Mouse (Mus musculus): ENCODE results near the gene Specc1. TPM values are rescaled to one million over a fixed set of nuclear protein-coding genes. Genes with fewer than 3 reads are reported as not detected.

Specc1 gene
- polyA plus RNA-seq, 1 experiment from 2014 or later: 12.0 TPM

DNA sequence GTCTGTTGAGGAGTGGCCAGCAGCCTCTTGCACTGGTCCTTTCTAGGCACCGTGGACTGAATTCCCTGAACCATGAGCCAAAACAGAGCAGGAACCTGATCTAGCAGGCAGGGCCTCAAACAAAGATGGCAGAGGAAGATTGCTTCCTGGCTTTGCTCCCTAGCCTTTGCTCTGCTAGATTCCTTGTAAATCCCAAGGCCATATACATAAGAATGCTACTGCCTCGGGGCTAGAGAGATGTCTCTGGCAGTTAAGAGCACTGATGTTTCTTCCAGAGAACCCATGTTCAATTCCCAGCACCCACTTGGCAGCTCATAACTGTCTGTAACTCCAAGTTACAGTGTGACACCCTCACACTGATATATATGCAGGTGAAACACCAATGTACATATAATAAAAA, 83.6 kb downstream of the Specc1 start:
- no peak overlapping the region for H3K4me3 ChIP-seq (ENCODE audit: low read depth, low read length)
- H3K4me2 ChIP-seq (ENCODE audit: low read depth): no peak overlapping the region
- WGBS: 60% methylated on average over 2 of the region's 2 CpGs
- no peaks in the 10 kb centered on the region for H3K27me3 ChIP-seq (ENCODE audit: control insufficient read depth, insufficient read depth, low read length)
- no peaks in the 10 kb centered on the region for H3K36me3 ChIP-seq (ENCODE audit: control insufficient read depth, insufficient read depth, low read length)
- DNase-seq (ENCODE audit: low spot score) (no peak), ATAC-seq (ENCODE audit: insufficient read depth, low FRiP score, low TSS enrichment) (no peak)
- no peak overlapping the region for H3K27ac ChIP-seq (ENCODE audit: low read depth, low read length)
- no peaks in the 10 kb centered on the region for H3K4me1 ChIP-seq (ENCODE audit: control insufficient read depth, insufficient read depth, low read length)
- H3K9ac ChIP-seq (ENCODE audit: low read length): no peak overlapping the region
- H3K9me3 ChIP-seq (ENCODE audit: control insufficient read depth, low read length): no peaks in the 10 kb centered on the region

GRCm38 (mm10) chr11:62044627-62045026, 88.1 kb downstream of the Specc1 start:
- H3K9me3 ChIP-seq (ENCODE audit: control insufficient read depth, low read length): no peaks in the 10 kb centered on the region
- DNase-seq (ENCODE audit: low spot score): peak; percentile 17
- no peaks in the 10 kb centered on the region for H3K4me1 ChIP-seq (ENCODE audit: control insufficient read depth, insufficient read depth, low read length)
- H3K9ac ChIP-seq (ENCODE audit: low read length): no peak overlapping the region
- no peaks in the 10 kb centered on the region for H3K27me3 ChIP-seq (ENCODE audit: control insufficient read depth, insufficient read depth, low read length)
- ATAC-seq (ENCODE audit: insufficient read depth, low FRiP score, low TSS enrichment): no peak
- H3K4me2 ChIP-seq (ENCODE audit: low read depth): no peak overlapping the region
- H3K36me3 ChIP-seq (ENCODE audit: control insufficient read depth, insufficient read depth, low read length): no peaks in the 10 kb centered on the region
- WGBS: 36% methylated on average over 3 of the region's 3 CpGs
- H3K4me3 ChIP-seq (ENCODE audit: low read depth, low read length): no peak overlapping the region
- H3K27ac ChIP-seq (ENCODE audit: low read depth, low read length): no peak overlapping the region

DNA sequence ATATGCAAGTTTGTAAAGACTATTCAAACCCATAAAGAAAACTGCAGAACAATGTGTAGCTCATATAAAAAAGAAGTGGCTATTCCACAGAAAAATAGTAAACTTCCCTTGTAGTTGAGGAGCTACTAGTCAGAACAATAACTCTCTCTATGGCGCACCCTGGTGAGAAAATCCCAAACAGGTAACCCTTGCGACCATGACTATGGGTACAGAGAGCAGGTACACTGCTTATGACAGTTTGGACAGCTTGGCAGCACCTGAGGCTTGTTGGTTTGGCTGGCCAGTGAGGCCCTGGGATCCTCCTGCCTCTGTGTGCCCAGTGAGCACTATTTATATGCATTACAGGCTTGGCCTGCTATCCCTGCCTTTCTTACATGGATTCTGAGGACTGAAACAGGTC, 89.4 kb downstream of the Specc1 start:
- ATAC-seq (ENCODE audit: insufficient read depth, low FRiP score, low TSS enrichment) (no peak), DNase-seq (ENCODE audit: low spot score) (no peak)
- Histone ChIP-seq H3K36me3 (ENCODE audit: control insufficient read depth, insufficient read depth, low read length) (no peaks in the 10 kb centered on the region), H3K4me3 (ENCODE audit: low read depth, low read length) (no peak overlapping the region), H3K9ac (ENCODE audit: low read length) (no peak overlapping the region), H3K4me2 (ENCODE audit: low read depth) (no peak overlapping the region), H3K27ac (ENCODE audit: low read depth, low read length) (no peak overlapping the region), H3K27me3 (ENCODE audit: control insufficient read depth, insufficient read depth, low read length) (no peaks in the 10 kb centered on the region), H3K9me3 (ENCODE audit: control insufficient read depth, low read length) (no peaks in the 10 kb centered on the region), H3K4me1 (ENCODE audit: control insufficient read depth, insufficient read depth, low read length) (no peaks in the 10 kb centered on the region)
- WGBS: 61% methylated on average over 2 of the region's 2 CpGs

DNA sequence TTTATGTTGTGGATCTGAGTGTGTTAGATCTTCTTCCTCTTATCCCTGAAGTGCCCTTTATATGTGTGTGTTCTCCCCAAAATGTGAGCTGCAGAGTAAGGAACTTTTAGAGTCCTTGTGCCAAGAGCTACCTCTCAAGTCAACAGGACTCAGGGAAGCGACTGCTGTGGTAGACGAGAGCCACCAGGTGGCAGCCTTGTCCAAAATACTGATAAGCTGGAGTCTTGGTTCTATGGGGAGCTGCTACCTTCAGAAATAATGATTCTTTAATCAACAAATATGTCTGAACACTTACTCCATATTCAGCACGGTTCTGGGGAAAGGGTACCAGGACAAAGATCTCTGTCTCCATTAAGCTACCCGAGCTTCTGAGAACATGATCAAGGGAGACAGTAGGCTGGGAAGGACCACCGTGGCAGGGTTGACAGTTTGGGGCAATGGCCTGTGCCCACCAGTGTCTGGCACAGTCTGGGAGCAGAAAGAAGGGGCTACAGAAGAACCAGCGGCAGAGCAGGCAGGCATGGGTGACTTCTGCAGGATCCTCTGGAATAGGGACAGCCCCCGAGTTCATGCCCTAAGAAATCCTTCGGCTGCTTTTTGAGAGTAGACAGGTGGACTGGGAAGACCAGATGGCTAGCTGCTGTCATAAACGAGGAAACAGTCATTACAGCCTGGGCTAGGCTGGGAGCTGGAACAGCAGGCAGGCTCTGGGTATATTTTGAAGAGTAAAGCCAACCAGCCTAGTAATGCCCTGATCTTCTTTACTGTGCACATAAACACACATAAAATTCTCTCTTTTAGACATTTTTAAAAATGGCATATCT, 91.5 kb downstream of the Specc1 start:
- ATAC-seq (ENCODE audit: insufficient read depth, low FRiP score, low TSS enrichment) (no peak), DNase-seq (ENCODE audit: low spot score) (peak; percentile 80)
- H3K27ac ChIP-seq (ENCODE audit: low read depth, low read length): no peak overlapping the region
- H3K4me3 ChIP-seq (ENCODE audit: low read depth, low read length): no peak overlapping the region
- no peak overlapping the region for H3K4me2 ChIP-seq (ENCODE audit: low read depth)
- no peaks in the 10 kb centered on the region for H3K9me3 ChIP-seq (ENCODE audit: control insufficient read depth, low read length)
- WGBS: 38% methylated on average over 9 of the region's 9 CpGs
- no peaks in the 10 kb centered on the region for H3K36me3 ChIP-seq (ENCODE audit: control insufficient read depth, insufficient read depth, low read length)
- no peaks in the 10 kb centered on the region for H3K4me1 ChIP-seq (ENCODE audit: control insufficient read depth, insufficient read depth, low read length)
- H3K9ac ChIP-seq (ENCODE audit: low read length): no peak overlapping the region
- H3K27me3 ChIP-seq (ENCODE audit: control insufficient read depth, insufficient read depth, low read length): no peaks in the 10 kb centered on the region

- DNase-seq (ENCODE audit: low spot score): no peak
- Histone ChIP-seq H3K9ac (ENCODE audit: low read length) (no peak overlapping the region), H3K4me1 (ENCODE audit: control insufficient read depth, insufficient read depth, low read length) (no peaks in the 10 kb centered on the region), H3K27me3 (ENCODE audit: control insufficient read depth, insufficient read depth, low read length) (no peaks in the 10 kb centered on the region), H3K4me2 (ENCODE audit: low read depth) (no peak overlapping the region), H3K36me3 (ENCODE audit: control insufficient read depth, insufficient read depth, low read length) (no peaks in the 10 kb centered on the region), H3K27ac (ENCODE audit: low read depth, low read length) (no peak overlapping the region), H3K9me3 (ENCODE audit: control insufficient read depth, low read length) (no peaks in the 10 kb centered on the region), H3K4me3 (ENCODE audit: low read depth, low read length) (no peak overlapping the region)
- no peak for ATAC-seq (ENCODE audit: insufficient read depth, low FRiP score, low TSS enrichment)
Observed at GRCm38 (mm10) chr11:62049170-62049569, 92.6 kb downstream of the Specc1 start.

DNA sequence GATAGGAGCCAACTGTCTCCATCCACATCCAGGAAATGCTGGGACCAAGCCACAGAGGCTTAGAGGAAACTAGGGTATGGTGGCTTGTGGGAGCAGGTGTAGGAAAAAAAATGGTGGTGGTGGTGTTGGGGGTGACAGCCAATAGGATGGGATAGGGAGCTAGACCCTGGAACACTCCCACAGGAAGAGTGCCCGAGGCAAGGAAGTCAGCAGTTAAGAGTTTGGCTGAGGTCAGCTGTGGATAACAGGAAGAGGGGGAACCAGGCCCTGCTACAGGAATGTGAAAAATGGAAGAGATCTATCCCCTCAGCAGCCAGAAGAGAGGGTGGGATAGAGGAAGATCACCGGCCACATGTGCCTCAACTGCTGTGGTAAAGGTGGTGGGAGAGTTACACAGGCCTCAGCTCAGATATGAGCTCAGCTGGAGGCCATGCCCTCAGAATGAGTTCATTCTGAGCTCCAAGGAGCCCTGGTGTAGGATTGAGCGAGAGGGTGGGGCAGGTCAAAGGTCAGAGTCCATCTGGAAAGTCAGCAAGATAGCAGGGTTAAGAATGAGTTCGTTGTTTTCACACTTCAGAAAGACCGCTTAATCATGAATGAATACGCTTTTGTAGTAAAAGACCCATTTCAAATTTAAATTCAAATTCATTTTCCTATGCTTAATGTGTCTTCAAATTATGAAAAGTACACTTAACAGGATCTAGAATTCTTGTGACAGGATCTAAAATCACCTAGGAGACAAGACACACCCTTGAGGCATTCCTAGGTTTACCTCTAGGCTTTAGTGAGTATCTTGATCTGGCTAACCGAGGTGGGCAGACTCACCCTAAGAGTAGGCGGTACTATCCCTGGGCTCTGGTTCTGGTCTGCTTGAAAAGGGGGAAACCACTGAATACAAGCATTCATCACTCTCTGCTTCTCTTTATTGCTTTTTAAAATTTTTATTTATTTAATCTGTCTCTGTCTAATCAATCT, 94.1 kb downstream of the Specc1 start:
- 66% methylated on average over 8 of the region's 8 CpGs for WGBS
- Histone ChIP-seq H3K4me1 (ENCODE audit: control insufficient read depth, insufficient read depth, low read length) (no peaks in the 10 kb centered on the region), H3K9ac (ENCODE audit: low read length) (no peak overlapping the region)

DNA sequence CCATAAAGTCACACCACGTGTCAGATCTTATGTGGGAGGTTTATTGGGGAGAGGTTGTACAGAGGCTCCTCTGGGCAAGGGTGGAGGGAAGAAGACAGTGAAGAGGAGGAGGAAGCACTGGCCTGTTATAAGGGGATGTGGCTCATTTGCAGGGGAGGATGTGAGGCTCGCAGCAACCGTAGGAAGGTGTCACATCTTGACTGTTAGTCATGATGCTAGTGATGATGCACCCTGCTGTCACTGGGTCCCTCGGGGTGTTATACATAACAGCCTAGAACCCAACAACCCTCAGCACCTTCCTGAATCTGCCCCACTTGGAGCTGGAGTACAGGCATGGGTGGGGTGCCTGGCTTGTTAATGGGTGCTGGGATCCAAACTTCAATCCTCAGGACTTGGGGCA, 94.9 kb downstream of the Specc1 start:
- Histone ChIP-seq H3K9me3 (ENCODE audit: control insufficient read depth, low read length) (no peaks in the 10 kb centered on the region), H3K27me3 (ENCODE audit: control insufficient read depth, insufficient read depth, low read length) (no peaks in the 10 kb centered on the region), H3K9ac (ENCODE audit: low read length) (no peak overlapping the region), H3K4me1 (ENCODE audit: control insufficient read depth, insufficient read depth, low read length) (no peaks in the 10 kb centered on the region), H3K36me3 (ENCODE audit: control insufficient read depth, insufficient read depth, low read length) (no peaks in the 10 kb centered on the region), H3K4me2 (ENCODE audit: low read depth) (no peak overlapping the region), H3K4me3 (ENCODE audit: low read depth, low read length) (no peak overlapping the region), H3K27ac (ENCODE audit: low read depth, low read length) (no peak overlapping the region)
- no peak for DNase-seq (ENCODE audit: low spot score)
- WGBS: 84% methylated on average over 4 of the region's 4 CpGs
- no peak for ATAC-seq (ENCODE audit: insufficient read depth, low FRiP score, low TSS enrichment)

More for the DNA sequence above, 94.1 kb downstream of the Specc1 start:
- ATAC-seq (ENCODE audit: insufficient read depth, low FRiP score, low TSS enrichment) (no peak), DNase-seq (ENCODE audit: low spot score) (no peak)
- no peaks in the 10 kb centered on the region for H3K36me3 ChIP-seq (ENCODE audit: control insufficient read depth, insufficient read depth, low read length)
- no peak overlapping the region for H3K4me2 ChIP-seq (ENCODE audit: low read depth)
- H3K27me3 ChIP-seq (ENCODE audit: control insufficient read depth, insufficient read depth, low read length): no peaks in the 10 kb centered on the region
- H3K27ac ChIP-seq (ENCODE audit: low read depth, low read length): no peak overlapping the region
- no peaks in the 10 kb centered on the region for H3K9me3 ChIP-seq (ENCODE audit: control insufficient read depth, low read length)
- no peak overlapping the region for H3K4me3 ChIP-seq (ENCODE audit: low read depth, low read length)

DNA sequence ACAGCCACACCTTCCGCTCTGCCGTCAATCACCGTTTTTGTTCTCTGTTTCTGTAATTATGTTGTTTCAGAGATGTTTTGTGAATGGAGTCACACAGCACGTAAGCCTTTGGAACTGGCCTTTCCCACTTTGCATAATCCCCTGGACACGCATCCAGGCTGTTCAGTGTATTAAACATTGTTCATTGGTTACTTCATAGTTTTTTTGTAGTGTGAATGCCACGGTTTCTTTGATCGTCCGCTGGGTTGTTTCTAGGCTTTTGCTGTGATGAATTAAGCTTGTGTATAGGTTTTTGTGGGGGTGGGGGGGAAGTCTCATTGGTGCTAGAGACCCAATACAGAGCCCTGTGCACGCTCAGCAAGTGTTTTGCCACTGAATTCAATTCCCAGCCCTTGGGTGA, 97.4 kb downstream of the Specc1 start:
- Histone ChIP-seq H3K27me3 (ENCODE audit: control insufficient read depth, insufficient read depth, low read length) (no peaks in the 10 kb centered on the region), H3K27ac (ENCODE audit: low read depth, low read length) (no peak overlapping the region), H3K9ac (ENCODE audit: low read length) (no peak overlapping the region), H3K4me1 (ENCODE audit: control insufficient read depth, insufficient read depth, low read length) (no peaks in the 10 kb centered on the region), H3K4me2 (ENCODE audit: low read depth) (no peak overlapping the region), H3K36me3 (ENCODE audit: control insufficient read depth, insufficient read depth, low read length) (no peaks in the 10 kb centered on the region), H3K4me3 (ENCODE audit: low read depth, low read length) (no peak overlapping the region), H3K9me3 (ENCODE audit: control insufficient read depth, low read length) (no peaks in the 10 kb centered on the region)
- DNase-seq (ENCODE audit: low spot score): peak; percentile 53
- WGBS: 45% methylated on average over 9 of the region's 9 CpGs
- no peak; the same call in 1 of the 2 replicates for ATAC-seq (ENCODE audit: insufficient read depth, low FRiP score, low TSS enrichment)

Measured in neural tube, embryonic 11.5 days (tissue).